Mouse (Mus musculus) adrenal gland, postnatal 14 days (tissue): Measurements from ENCODE around the gene Dand5. TPM values are rescaled to one million over a fixed set of nuclear protein-coding genes. Genes with fewer than 3 reads are reported as not detected.

Experiments used
- DNase-seq: peaks from one replicate; pipeline ENCODE4 v3.0.0; 2021; ENCODE audit warnings: mixed read lengths
- long read RNA-seq, 2 experiments: library from polyadenylated mRNA; stranded (forward); transcript quantifications; one replicate each; pipeline ENCODE4 v2.0.0; 2021
- total RNA-seq: library from RNA; stranded (reverse); gene quantifications from 2 replicates; pipeline ENCODE4 v1.2.3, GENCODE M21; 2021

The Dand5 gene
- total RNA-seq = 7.1 and 7.4 TPM in 2 replicates
- long read RNA-seq, experiment 1, partial matches to known transcripts = 0 of 16 reads
- long read RNA-seq, experiment 1, other reads (novel, unspliced or antisense) = 16 of 16 reads
- long read RNA-seq, experiment 2, partial matches to known transcripts = 0 of 9 reads
- long read RNA-seq, experiment 2, other reads (novel, unspliced or antisense) = 9 of 9 reads

DNA sequence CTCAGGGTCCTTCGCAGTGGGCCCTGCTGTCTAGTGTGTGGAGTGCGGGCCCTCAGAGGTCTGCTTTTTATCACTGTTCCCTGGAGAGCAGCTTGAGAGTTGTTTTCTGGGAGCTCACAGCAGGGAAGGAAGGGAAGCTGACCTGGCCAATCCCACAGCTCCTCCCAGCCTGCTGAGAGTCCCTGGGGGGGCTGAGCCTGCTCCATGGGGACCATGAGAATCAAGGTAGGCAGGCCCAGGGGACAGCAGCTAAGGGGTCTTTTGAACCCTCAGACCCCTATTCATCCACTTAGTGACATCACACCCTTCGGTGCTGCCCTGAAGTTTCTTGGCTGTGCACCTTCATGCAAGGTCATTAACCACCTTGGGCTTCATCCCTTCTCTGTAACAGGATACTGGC lies at the start of gene Dand5:
TSS of gene Dand5 (minus strand) at position 101 of the 400 bp plus-strand sequence.
- no peak for DNase-seq

DNA sequence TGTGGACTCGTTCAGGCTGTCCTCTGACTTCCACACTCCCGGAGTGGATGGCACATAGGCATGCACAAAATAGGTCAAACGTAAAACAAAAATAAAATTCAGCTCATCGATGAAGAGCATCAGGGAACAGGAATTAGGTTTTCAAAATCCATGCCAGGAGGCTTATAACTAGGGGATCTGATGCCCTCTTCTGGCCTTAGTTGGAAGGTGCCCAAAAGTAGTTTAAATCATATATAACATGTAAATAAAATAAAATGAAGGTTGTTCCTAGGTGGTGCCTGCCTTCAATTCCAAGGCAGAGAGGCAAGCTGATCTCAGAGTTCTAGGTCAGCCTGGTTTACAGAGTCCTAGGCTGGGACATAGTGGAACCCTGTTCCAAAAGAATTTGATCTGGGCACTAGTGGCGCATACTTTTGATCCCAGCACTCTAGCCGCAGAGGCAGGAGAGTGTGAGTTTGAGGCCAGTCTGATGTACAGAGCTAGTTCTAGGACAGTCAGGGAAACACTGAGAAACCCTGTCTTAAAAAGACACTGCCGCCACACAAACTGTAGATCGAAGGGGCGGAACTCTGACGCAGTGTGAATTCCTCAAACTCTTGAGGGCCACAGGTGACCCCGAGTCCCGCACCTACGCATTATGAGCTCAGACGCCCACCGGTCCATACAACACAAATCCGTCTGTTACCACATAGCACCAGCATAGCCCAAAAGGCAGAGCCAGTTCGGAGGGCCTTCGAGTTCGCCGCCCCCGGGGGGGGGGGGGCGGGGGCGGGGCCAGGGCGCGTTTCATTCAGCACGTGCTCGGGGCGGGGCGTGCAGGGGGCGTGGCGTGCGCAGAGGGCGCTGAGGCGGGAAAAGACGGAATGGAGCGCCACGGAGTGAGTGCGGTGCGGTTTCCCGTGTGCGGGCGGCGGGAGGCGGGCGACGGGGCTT lies 49.0 kb upstream of the Dand5 start, which contains the start of gene Syce2:
TSS of gene Syce2 (plus strand) at position 736 of the 933 bp plus-strand sequence.
- peak; percentile 93 for DNase-seq

DNA sequence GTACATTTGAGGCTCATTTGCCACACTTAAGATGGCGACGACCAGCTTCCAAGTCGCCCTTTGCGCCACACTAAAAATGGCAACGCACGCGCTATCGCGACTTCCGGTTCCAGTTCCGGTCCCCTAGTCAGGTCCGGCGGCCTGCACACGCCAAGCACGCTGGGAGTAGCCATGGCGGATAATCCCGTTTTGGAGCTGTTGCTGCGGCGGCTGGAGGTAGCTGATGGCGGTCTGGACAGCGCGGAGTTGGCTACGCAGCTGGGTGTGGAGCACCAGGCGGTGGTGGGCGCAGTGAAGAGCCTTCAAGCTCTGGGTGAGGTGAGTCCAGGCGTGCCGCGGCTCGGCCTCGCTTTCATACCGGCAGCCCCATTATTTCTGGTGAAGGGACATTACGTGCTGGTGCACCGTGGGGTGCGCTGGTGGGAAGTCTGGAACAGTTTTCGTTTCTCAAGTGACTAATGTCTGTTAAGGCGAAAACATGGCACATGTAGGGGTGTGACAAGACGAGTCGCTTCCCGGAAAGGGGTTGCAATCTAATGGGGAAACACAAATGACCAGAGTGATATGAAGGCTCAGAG lies 34.3 kb upstream of the Dand5 start, which contains the start of gene Farsa:
TSS of gene Farsa (plus strand) at position 126 of the 578 bp plus-strand sequence.
- peak; percentile 96 for DNase-seq

DNA sequence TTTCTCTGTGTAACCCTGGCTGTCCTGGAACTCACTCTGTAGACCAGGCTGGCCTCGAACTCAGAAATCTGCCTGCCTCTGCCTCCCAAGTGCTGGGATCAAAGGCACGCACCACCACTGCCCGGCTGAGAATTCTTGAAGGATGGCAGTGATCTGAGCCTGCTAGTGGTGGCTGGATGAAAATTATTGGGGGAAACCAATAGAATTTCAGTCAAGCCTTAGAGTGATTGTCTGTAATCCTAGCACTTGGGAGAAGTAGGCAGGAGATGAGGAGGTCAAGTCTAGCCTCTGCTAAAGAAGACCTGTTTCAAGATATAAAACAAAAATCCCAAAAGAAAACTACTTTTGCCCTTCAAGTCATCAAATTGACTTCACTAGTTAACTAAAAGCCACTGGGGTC lies 33.8 kb upstream of the Dand5 start:
- DNase-seq = no peak

DNA sequence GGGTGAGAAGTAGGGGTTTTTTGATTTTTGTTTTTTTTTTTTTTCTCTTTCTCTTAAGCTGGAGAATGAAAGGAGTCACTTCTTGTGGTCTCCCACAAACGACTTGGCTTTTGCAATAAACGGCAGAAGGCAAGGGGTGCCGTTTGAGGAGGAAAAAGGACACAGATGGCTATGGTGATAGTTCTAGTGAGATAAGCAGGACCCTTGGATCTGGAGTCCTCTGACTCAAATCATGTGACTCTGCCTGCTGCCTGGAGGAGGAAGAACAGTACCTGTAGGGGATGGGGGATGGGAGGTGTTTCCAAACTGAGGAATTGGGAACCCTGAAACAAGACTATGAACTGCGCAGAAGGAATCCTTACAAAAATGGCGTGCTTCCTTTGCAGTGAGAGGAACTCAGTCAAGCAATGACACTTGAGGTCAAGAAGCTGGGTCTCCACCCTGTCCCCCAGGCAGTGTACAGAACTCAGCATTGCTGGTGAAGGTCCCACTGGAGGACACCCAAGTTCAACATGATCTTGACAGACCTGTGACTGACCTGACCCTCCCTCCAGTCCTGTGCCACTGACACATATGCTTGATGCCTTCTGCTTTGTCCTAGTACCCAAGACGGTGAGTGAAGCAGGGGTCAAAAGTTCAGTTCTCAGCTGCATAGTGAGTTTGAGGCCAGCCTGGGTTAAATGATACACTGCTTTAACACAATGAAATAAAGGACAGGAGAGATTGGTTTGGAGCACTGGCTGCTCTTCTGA lies 25.2 kb upstream of the Dand5 start:
- DNase-seq = no peak

DNA sequence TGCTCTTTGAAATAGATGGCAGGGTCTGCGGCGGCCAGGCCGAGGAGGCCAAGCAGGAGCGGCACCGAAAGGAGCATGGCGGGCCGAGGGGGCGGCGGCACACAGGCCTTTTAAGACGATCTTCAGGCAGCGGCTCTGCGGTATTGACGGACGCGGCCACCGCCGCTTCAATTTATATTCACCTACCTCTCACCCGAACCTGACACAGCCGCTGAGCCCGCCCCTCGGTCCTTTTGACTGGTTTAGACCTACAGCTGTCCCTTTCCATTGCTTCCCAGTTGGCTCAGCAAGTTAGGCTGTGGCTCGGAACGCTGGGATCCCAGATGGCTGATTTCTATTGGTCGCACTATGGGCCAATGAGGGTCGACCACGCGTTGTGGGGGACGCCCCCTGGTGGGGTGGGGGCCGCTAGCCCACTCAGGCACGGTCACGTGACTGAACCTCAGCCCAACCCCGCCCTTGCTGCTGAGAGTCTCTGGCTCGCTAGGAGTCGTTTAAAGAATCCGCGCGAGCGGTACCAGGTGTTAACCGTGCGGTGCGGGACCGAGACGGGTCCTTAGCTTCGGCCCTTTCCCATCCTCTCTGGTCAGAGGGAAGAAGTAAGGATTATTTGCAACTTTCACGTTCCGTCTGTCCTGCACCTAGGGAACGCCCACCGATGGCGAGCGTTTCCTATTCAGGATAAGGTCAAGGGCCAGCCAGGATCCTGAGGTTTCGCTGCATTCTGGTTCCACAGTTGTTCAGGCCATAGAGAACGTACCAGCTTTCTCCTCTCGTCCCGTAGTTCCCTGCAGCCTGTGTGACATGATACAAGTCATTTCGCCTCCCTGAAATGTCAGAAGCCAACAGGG lies 24.3 kb upstream of the Dand5 start, which contains the start of gene Calr:
TSS of gene Calr (minus strand) at position 213 of the 851 bp plus-strand sequence.
- peak; percentile 100 for DNase-seq

DNA sequence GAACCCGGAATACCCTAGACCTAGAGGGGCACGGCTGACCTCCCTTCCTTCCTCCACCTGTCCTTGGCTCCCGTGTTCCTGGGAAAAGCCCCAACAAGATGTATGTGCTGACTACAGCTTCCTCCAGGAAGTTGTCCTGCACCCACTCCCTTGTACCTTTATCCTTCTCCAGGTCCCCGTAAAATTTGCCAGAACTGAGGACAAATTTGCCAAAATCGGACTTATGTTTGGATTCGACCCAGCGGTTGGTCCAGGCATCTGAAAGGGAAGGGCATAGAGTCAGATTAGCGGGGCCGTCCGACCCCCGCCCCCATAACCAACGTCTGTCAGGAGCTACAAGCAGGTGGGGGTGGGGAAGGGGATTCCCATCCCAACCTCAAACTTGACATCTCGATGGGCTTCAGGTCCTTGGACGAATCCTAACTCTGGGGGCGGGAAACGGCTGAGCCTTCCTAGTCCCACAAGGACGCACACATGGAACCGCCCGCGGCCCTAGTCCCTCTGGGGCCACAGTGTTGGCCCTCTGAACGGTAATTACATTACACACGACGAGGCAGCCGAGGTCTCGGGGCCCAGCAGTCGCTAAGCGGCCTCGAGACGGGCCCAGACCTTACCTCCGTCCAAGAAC lies 23.6 kb upstream of the Dand5 start:
- no peak for DNase-seq

DNA sequence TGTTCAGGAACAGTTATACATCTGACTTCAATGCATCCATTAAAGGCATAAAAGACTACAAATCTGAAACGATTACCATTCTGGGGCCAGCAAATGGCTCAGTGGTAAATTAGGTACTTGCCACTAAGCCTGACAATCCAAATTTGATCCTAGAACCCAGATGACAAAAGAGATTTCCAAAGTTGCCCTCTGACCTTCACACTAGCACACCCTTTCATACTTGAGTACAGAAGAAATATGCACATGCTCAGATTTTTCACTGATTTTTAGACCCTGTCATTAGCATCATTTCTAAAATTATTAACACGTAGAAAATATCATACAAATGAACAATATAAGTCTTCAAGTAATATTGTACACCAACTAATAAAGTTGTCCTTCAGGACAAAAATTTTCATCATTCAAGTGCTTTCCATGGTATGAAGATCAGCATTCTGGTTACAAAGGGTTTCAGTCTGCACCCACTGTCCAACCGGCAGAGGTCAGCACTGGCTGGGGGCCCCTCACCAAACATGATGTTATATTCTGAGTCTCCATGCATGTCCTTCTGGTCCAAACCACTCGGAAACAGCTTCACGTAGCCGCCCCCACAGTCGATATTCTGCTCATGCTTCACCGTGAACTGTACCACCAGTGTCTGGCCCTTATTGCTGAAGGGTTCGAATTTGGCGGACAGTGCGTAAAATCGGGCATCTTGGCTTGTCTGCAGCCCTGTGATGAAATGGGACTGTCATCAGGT lies 22.9 kb upstream of the Dand5 start:
- DNase-seq = peak; percentile 72

DNA sequence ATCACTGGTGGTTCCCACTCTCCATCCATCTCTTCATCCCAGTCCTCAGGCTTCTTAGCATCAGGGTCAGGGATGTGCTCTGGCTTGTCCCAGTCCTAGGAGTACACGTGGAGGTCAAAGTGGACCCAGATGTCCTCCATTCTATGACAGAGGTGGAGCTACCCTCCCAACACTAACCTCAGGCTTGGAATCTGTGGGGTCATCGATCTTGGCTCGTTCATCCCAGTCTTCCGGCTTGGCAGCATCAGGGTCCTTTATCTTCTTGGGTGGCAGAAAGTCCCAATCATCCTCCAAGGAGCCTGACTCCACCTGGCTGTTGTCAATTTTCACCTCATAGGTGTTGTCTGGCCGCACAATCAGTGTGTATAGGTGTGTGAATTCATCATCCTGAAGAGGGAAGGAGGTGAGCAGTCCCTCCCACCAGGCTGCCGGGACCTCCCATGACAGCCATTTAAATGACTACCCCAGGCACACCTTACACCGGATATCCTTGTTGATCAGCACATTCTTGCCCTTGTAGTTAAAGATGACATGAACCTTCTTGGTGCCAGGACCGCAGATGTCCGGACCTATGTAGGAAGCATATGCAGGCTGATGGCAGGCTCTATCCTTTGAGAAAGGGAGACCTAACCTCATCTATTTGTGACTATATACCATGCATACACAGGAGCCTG lies 21.9 kb upstream of the Dand5 start:
- DNase-seq = no peak

DNA sequence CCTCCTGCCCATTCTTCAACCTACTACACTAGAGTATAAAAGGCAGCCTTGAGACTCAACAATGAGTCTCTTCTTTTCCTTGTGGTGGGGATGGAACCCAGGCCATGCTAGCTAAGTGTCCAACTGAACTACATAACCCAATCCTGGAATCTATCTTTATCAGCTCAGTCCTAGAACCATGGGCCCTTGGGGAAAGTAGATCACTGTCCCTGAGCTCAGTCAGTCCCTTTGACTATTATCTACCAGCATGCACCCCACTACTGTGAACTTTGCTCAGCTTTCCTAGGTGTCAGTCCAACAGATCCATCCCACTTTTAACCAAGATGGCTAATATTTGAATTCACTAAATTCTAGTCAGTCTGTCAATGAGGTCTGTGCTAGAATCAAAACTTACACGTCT lies 18.9 kb upstream of the Dand5 start:
- DNase-seq = no peak

DNA sequence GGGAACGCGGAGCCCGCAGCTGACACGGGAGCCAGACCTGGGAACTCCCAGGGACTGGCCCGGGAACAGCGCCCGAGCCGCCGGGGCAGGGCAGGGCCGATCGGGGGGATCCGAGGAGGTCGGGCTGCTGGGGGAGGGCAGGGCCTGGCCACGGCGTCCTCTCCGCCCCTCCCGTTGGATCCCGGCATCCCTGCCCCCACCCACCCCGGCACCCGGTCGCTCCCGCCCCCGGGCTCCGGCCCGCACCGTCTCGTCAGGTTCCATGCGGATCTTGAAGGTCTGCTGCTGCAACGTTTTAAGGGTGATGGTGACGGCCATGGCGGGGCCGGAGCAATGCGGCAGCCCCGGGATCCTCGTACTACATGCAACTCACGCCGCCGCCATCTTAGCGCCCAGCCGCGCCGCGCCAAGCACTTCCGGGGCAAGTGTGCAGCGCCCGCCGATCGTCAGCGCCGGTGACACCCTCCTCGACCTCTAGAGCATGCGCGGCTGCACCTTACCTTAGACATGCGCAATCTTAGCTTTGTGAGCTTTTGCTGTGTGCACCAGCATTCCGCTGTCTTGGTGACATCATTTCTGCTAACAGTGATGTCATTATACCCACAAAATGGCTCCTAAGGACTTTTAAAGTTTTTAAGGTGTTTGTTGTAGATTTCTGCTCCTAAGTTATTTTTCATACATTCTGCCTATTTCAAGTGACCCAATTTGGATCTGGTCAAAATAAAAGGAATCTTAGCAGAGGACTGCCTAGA lies 17.8 kb upstream of the Dand5 start, which contains the start of gene Rad23a:
TSS of gene Rad23a (minus strand) at position 418 of the 752 bp plus-strand sequence.
- DNase-seq = peak; percentile 96

DNA sequence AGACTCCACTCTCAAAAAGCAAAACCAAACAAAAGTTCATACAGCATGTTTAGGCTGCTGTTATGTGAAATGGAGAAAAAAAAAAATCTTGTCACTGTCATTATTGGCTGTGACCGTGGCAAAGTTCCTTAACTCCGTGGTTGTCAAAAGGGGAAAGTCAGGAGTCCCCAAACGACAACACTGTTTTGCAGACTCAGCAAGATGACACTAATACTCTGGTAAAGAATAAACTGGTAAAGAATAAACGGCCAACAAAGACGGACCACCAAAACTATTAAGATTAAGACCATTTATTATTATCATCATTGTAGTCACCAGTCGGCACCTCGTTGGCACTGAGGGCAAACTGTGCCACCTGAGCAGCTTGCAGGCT lies 17.2 kb upstream of the Dand5 start:
- DNase-seq = no peak

DNA sequence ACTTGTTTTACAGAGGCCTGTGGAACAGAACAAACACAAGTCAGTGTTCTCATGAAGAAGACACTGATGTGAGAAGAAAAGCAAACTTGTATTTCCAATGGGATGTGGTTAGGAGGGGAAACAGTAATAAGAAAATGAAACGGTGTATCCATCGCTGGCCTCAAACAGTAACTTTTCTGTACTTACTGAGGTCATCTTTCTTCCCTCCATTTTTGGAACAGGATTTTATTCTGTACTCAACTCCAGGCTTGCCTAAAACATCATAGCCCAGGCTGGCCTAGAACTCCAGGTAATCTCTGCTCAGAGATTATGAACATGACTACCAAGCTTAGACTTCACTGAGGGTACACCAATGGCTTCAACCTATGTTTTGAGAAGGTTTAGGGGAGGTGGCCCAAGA lies 16.8 kb upstream of the Dand5 start:
- no peak for DNase-seq

DNA sequence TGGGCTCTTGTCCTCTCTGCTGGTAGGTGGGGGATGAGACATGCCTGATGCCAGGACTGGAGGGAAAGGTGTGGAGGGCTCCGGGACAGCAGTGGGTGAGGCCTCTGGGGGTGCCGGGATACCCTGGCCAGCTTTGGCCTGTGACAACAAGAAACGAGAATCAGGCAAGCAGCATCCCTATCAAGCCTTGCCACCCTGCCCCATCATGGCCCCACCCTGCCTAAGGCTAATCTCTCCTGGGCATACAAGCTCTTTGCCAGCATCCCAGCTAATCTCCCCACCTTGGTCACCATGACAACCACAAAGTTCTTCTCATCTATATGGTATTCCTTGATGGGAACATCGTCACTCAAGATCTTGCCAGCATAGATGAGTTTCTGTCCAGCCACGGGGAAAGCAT lies 15.9 kb upstream of the Dand5 start:
- DNase-seq = no peak

DNA sequence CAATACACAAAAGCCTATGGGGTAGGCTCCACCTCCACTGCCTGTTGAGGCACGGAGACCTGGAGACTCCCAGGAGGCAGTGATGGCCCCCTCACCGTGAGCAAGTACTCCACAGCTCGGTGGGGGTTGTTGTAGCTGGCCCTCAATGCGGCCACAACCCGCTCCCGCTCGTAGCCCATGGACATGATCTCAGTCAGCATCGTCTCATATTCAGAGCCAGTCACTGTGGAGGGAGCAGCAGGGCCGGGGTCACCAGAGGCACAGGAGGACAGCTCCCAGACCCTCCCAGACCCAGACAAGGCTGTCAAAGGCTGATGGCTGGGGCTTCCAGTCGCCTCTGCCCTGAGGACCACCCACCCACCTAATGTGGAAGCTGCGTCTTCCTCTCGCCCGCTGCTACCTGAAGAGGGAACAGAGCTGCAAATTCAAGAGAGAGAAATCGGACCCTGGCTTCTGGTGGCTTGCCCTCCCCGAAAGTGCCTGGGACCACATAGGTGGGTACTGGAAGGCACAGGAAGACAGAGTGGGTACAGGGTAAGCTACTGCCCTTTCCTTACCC lies 15.4 kb upstream of the Dand5 start:
- DNase-seq = no peak

DNA sequence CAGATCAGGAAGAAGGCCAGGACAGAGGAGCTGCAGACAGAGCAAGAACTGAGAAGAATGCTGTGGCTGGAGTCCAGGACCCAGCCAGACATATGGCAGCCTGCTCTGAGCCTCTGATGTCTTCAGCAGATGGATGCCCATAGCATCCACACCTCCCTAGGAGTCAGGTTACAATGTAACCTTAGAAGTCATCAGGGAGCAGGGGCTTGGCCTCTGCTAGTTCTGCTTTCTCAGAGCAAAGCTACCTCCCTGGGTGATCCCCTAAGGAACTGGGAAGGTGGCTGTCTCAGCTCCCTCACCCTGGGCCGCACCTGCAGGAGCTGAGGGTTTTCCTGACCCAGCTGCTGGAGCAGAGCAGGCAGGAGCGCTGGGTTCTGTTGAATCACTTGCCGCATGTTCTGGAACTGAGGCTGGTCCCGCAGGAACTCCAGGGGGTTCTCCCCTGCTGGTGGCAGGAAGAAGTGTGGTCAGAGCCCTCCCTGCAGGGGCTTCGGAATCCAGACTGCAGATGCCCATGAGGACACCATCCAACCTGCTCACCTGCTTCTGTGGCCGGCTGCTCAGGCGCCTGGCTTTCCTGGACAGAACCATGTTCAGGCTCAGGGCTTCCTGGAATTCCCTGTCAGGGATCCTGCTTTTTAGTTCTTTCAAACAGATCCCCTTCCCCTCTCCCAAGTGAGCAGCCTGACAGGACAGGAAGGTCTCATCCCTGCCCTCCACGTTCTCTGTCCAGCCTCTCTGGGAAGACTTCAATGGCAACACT lies 14.7 kb upstream of the Dand5 start:
- no peak for DNase-seq
